Mouse (Mus musculus) kidney, adult 8-10 months (tissue): Measurements from ENCODE around the gene Nos3.

Source experiments
- DNase-seq, 2 experiments: peaks; one replicate each; pipeline ENCODE4 v3.0.0; 2022

The Nos3 gene

DNA sequence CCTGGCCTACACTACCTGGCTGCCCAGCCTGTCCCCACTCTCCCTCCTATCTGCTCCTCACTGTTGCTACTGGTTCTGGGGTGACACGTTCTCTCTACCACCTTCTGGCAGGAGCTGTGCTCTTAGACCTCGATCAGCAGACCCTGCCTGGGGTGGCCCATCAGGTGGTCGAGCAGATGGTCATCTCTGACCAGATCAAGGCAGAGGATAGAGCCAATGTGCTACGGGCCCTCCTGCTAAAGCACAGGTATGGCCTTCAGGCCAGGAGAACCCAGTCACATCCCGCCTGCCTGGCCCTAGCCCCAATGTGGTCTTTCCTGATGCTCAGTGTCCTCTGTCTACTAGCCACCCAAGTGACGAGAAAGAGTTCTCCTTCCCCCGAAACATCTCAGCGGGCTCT lies 69.4 kb downstream of the Nos3 start:
- DNase-seq, result no peak
